Mouse (Mus musculus) urinary bladder, postnatal 4 days (tissue): ENCODE data around the gene Zfp938.

Experiments
- DNase-seq, 2 experiments: peaks; one replicate each; pipeline ENCODE4 v3.0.0; 2021 to 2022; ENCODE audit warnings: low spot score in 2 of 2

Gene Zfp938

DNA sequence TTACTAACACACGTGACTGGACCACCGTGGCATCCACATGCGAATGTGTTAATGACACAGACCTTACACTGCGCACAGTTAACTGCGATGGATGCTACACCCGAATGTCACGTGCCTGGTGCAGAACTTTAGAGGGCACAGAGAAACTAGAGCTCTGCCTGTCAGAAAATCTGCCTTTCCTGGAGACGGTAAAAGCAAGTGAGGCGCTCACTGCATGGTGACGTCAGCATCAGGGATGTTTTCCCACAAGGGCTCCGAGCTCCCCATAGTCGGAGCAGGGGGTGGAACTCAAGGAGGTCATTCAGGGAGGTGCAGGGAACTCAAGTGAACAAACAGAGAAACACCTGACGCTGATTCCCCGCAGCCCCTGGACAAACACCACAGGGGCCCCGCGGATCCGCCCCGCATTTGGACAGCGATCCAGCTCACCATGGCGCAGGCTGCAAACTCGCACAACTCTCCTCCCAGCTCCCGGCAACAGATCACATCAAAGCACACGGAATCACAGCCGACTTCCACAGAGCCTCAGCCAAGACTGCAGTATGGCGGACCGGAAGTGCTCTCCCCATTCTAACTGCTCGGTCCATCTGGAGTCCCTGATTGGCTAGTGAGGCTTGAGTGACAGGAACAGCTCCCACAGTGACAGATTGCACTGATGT, at the start of gene Zfp938:
Zfp938 (minus strand) TSS at position 539 of the 659 bp plus-strand sequence.
- peak; percentile 69 to 74 for DNase-seq

DNA sequence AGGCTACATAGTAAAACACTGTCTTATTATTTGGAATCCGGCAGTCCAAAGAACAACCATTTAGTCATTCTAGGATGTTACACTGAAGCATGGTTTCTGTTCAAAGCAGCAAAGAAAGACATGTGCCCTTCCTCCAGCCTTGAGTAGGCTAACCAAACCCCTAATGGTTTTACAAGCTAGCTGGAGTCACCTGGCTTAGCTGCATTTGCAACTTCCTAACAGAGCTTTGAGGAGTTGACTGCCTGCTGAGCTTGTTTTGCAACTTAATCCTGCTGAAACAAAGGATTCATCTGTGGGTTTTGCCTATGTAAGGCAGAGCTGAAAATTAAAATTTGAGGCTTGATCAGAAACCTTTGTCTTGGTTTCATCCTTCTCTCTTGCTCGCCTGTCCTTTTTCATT, 16.3 kb upstream of the Zfp938 start:
- no peak for DNase-seq

DNA sequence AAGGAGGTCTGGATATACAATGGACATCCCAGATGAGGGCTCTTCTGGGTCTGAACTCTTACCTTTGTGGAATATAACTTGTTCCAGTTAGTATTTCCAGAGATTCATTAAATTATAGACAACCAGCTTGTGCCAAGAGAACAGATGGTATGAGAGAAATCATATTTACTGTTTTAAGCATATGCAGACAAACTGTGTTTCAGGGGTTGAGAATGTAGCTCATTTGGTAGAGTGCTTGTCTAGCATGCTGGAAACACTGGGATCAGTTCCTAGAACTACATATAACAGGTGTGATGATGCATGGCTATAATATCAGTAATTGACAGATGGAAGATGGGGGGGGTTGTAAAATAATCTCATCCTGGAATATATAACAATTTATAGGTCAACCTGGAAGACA, 3.9 kb upstream of the Zfp938 start:
- no peak for DNase-seq

DNA sequence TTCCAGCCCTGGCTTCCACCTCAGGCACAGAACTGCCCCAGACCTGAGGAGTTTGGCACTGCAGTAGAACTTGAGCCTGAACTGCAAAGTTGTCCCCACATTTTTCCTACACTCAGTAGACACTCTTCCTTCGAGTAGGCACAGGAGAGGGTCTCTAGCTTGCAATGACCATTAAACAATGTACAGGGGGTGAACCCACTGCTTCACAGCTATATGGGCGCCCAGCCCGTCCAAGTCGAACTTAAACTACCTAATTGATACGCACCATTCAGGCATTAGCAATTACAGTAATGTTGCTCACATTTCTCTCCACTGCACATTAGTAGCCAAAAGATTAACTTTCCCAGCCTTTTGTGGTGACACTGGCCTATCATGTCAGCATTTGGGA, 315 bp upstream of the Zfp938 start:
- no peak for DNase-seq

DNA sequence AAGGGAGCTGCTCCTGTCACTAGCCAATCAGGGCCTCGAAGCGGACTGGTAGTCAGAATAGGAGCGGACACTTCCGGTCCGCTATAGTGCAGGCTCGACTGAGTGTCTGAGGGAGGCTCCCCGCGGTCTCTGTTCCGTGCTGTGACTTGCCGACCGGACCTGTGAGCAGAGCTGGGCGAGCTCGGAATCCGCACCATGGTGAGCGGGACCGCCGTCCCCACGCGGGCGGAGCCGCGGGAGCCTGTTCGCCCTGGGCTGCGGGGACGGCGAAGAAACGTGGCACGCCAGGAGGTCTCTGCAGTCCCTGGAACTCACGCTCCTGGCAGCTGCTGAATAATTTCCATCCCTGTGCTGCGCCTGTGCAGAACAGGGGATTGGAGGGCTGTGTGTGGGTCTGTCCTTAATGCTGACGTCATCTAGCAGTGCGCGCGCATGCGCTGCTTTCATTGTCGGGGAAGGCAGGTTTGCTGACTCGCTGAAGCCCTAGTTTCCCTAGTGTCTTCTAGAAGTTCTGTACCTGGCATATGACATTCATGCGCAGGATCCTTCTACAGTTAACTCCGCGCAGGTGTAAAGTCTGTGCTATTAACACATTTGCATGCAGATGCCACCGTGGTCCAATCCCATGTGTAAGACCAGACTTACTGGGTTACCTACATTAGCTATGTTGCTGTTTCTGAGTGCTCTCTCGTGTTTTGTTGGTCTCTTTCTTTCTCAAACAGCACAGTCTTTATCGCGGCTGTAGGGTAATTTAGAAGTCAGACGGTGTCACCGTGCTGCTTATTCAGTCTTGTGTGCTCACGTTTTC, 62.6 kb downstream of the Zfp938 start:
- DNase-seq = peak; percentile 68 to 76
